Mouse (Mus musculus): ENCODE results near the gene Zfp429. TPM values are rescaled to one million over a fixed set of nuclear protein-coding genes. Genes with fewer than 3 reads are reported as not detected.

Gene Zfp429
- polyA plus RNA-seq, 1 experiment = 2.8 TPM

Other genes with a start within 250 kb of the Zfp429 start
- gene Rsl1, start 226.6 kb downstream of the Zfp429 start, polyA plus RNA-seq (2012; rRNA removed) = 1.4 and 1.7 TPM in 2 replicates
- 0.21 and 0.32 TPM in 2 replicates for gene Zfp455, start 205.3 kb downstream of the Zfp429 start, polyA plus RNA-seq (2012; rRNA removed)
- gene Zfp458, start 121.4 kb downstream of the Zfp429 start, polyA plus RNA-seq (2012; rRNA removed) = 0.27 and 0.31 TPM in 2 replicates
- gene Zfp457, start 93.3 kb downstream of the Zfp429 start, polyA plus RNA-seq (2012; rRNA removed) = 0.67 and 0.92 TPM in 2 replicates
- 0.71 and 0.99 TPM in 2 replicates for gene Zfp595, start 67.2 kb downstream of the Zfp429 start, polyA plus RNA-seq (2012; rRNA removed)
- not detected in 2 replicates for gene Gm28044, start 39.3 kb downstream of the Zfp429 start, polyA plus RNA-seq (2012; rRNA removed)
- 0.38 and 0.42 TPM in 2 replicates for gene Zfp953, start 39.2 kb downstream of the Zfp429 start, polyA plus RNA-seq (2012; rRNA removed)
- 0.25 TPM in 1 of 2 replicates, not detected in the other for gene Gm28041, start 24.1 kb downstream of the Zfp429 start, polyA plus RNA-seq (2012; rRNA removed)
- 0.27 and 0.31 TPM in 2 replicates for gene Zfp456, start 24.0 kb downstream of the Zfp429 start, polyA plus RNA-seq (2012; rRNA removed)
- gene Zfp459, start 21.6 kb upstream of the Zfp429 start, polyA plus RNA-seq (2012; rRNA removed) = 0.49 and 0.74 TPM in 2 replicates
- 0.43 and 0.82 TPM in 2 replicates for gene Zfp874a, start 51.8 kb upstream of the Zfp429 start, polyA plus RNA-seq (2012; rRNA removed)
- 0.58 and 2.4 TPM in 2 replicates for gene Zfp874b, start 84.4 kb upstream of the Zfp429 start, polyA plus RNA-seq (2012; rRNA removed)
- 0.69 and 1.2 TPM in 2 replicates for gene Zfp58, start 100.7 kb upstream of the Zfp429 start, polyA plus RNA-seq (2012; rRNA removed)
- gene Gm26965, start 126.3 kb upstream of the Zfp429 start, polyA plus RNA-seq (2012; rRNA removed) = not detected in 2 replicates
- gene Zfp87, start 126.4 kb upstream of the Zfp429 start, polyA plus RNA-seq (2012; rRNA removed) = 11.9 and 21.7 TPM in 2 replicates
- gene Zfp748, start 154.0 kb upstream of the Zfp429 start, polyA plus RNA-seq (2012; rRNA removed) = 0.99 and 2.7 TPM in 2 replicates
- gene Zfp729b, start 209.9 kb upstream of the Zfp429 start, polyA plus RNA-seq (2012; rRNA removed) = 0.38 and 0.58 TPM in 2 replicates
- gene Gm49345, start 237.9 kb upstream of the Zfp429 start, polyA plus RNA-seq (2012; rRNA removed) = 0.18 TPM in 1 of 2 replicates, not detected in the other
- gene Zfp729a, start 238.0 kb upstream of the Zfp429 start, polyA plus RNA-seq (2012; rRNA removed) = 0.75 and 1.3 TPM in 2 replicates

All from large intestine, adult 2 months (tissue).